ENCODE assay signal across 17 mouse cellular contexts in genomic region chr19:47445726-47446125, GRCm38 (mm10). TPM values are rescaled to one million over a fixed set of nuclear protein-coding genes. Genes with fewer than 3 reads are reported as not detected.
DNase-seq lines count a peak whose midpoint lies in the region; ATAC-seq and TF ChIP-seq lines count a peak whose summit lies in the region.
"Had no signal": no experiment of that assay in that cellular context is flagged by ENCODE, and none has a peak within 500 bp of the region (broad histone marks: within the 10 kb centered on the region; RNA-seq: fewer than 3 reads in every experiment).

No protein-coding gene starts in this region.

- TF ChIP-seq CTCF in heart, adult 2 months (IDR thresholded peaks at IDR 0.05), result no peak
- TF ChIP-seq CTCF in intestine, postnatal 0 days (IDR thresholded peaks at IDR 0.05; ENCODE audit: low read depth), result no peak

- H3K9ac ChIP-seq in heart, adult 2 months (ENCODE audit: low read depth, low read length), result no peak overlapping the region
- no peak overlapping the region for H3K9ac ChIP-seq in liver, embryonic 12.5 days
- no peak overlapping the region for H3K9ac ChIP-seq in intestine, postnatal 0 days (ENCODE audit: low read depth, low read length)
- H3K9ac ChIP-seq in stomach, embryonic 15.5 days, result no peak overlapping the region
- H3K9ac ChIP-seq: hindbrain, embryonic 12.5 days; liver, embryonic 14.5 days had no signal

- peaks cover 7% of the 10 kb centered on the region for H3K36me3 ChIP-seq in heart, adult 2 months (ENCODE audit: control insufficient read depth, insufficient read depth, low read length)
- no peaks in the 10 kb centered on the region for H3K36me3 ChIP-seq in liver, embryonic 12.5 days
- no peaks in the 10 kb centered on the region for H3K36me3 ChIP-seq in intestine, postnatal 0 days (ENCODE audit: control insufficient read depth, insufficient read depth)
- no peaks in the 10 kb centered on the region for H3K36me3 ChIP-seq in stomach, embryonic 15.5 days
- H3K36me3 ChIP-seq: forebrain, embryonic 10.5 days; hindbrain, embryonic 12.5 days had no signal

- no peak for ATAC-seq in liver, embryonic 12.5 days
- ATAC-seq in intestine, postnatal 0 days, result no peak
- ATAC-seq in stomach, embryonic 15.5 days (ENCODE audit: insufficient read depth, low FRiP score, low read depth), result no peak
- no peak for ATAC-seq in erythroblast, adult 5-6 weeks (replicated peaks; ENCODE audit: low FRiP score, poor library complexity, severe bottlenecking)

- H3K9me3 ChIP-seq in liver, embryonic 12.5 days (replicated peaks), result no peaks in the 10 kb centered on the region
- no peaks in the 10 kb centered on the region for H3K9me3 ChIP-seq in intestine, postnatal 0 days (ENCODE audit: control insufficient read depth)
- H3K9me3 ChIP-seq in stomach, embryonic 15.5 days, result no peaks in the 10 kb centered on the region
- H3K9me3 ChIP-seq: forebrain, embryonic 10.5 days; hindbrain, embryonic 12.5 days had no signal

- peak overlapping the region; percentile 60 for H3K27ac ChIP-seq in heart, adult 2 months
- H3K27ac ChIP-seq in liver, embryonic 12.5 days, result peak overlapping the region; percentile 43; the same call in 1 of the 2 replicates
- no peak overlapping the region for H3K27ac ChIP-seq in intestine, postnatal 0 days (ENCODE audit: low read depth, low read length)
- 0 out of 2 replicates have a peak overlapping the region, but pooled peaks have one; percentile 49 for H3K27ac ChIP-seq in stomach, embryonic 15.5 days
- H3K27ac ChIP-seq: hindbrain, embryonic 12.5 days; liver, embryonic 14.5 days had no signal

- 91% methylated on average over 6 of the region's 6 CpGs for WGBS in heart, adult 2 months
- 73% methylated on average over 6 of the region's 6 CpGs for WGBS in liver, embryonic 12.5 days (ENCODE audit: insufficient replicate concordance)
- WGBS in intestine, postnatal 0 days, result 78% methylated on average over 6 of the region's 6 CpGs
- 52% methylated on average over 6 of the region's 6 CpGs for WGBS in stomach, embryonic 15.5 days

- H3K4me1 ChIP-seq in heart, adult 2 months (ENCODE audit: control insufficient read depth, insufficient read depth, low read length), result peaks cover 49% of the 10 kb centered on the region
- H3K4me1 ChIP-seq in liver, embryonic 12.5 days, result peaks cover 80% of the 10 kb centered on the region
- peaks cover 26% of the 10 kb centered on the region for H3K4me1 ChIP-seq in intestine, postnatal 0 days (replicated peaks; ENCODE audit: control insufficient read depth, insufficient read depth, low read length)
- peaks cover 79% of the 10 kb centered on the region for H3K4me1 ChIP-seq in stomach, embryonic 15.5 days

- no peak overlapping the region for H3K4me2 ChIP-seq in liver, embryonic 12.5 days
- 0 out of 2 replicates have a peak overlapping the region, but pooled peaks have one; percentile 27 for H3K4me2 ChIP-seq in intestine, postnatal 0 days (replicated peaks; ENCODE audit: low read depth)
- H3K4me2 ChIP-seq in stomach, embryonic 15.5 days, result no peak overlapping the region
- H3K4me2 ChIP-seq: hindbrain, embryonic 12.5 days; midbrain, embryonic 11.5 days had no signal

- no peak for TF ChIP-seq POLR2A in heart, adult 2 months (IDR thresholded peaks at IDR 0.05; ENCODE audit: insufficient read depth, low read depth, low read length)

- TF ChIP-seq EP300 in heart, adult 2 months (IDR thresholded peaks at IDR 0.05; ENCODE audit: insufficient read depth, low read depth, low read length), result no peak

- no peak overlapping the region for H3K4me3 ChIP-seq in heart, adult 2 months
- no peak overlapping the region for H3K4me3 ChIP-seq in liver, embryonic 12.5 days
- no peak overlapping the region for H3K4me3 ChIP-seq in intestine, postnatal 0 days (ENCODE audit: low read depth, low read length)
- no peak overlapping the region for H3K4me3 ChIP-seq in stomach, embryonic 15.5 days (replicated peaks)
- H3K4me3 ChIP-seq: forebrain, embryonic 10.5 days; hindbrain, embryonic 12.5 days; myocyte had no signal

- peaks cover 8% of the 10 kb centered on the region for H3K79me2 ChIP-seq in heart, adult 2 months (replicated peaks; ENCODE audit: control insufficient read depth, insufficient read depth, low read length)

- no peaks in the 10 kb centered on the region for H3K27me3 ChIP-seq in heart, adult 2 months (ENCODE audit: control insufficient read depth, insufficient read depth, low read length)
- no peaks in the 10 kb centered on the region for H3K27me3 ChIP-seq in liver, embryonic 12.5 days (replicated peaks)
- no peaks in the 10 kb centered on the region for H3K27me3 ChIP-seq in intestine, postnatal 0 days (replicated peaks; ENCODE audit: control insufficient read depth, insufficient read depth, low read length)
- no peaks in the 10 kb centered on the region for H3K27me3 ChIP-seq in stomach, embryonic 15.5 days (replicated peaks)

- intact Hi-C loops in heart, adult 2 months (cut with DNase I), result no loop called here
- intact Hi-C loops in heart, postnatal 14 days (cut with DNase I), result no loop called here

- no peak for DNase-seq in heart, adult 2 months
- DNase-seq in heart, postnatal 14 days, result no peak
- DNase-seq in liver, result no peak
- DNase-seq in kidney, adult 8-10 months, result no peak
- DNase-seq: cerebellum, postnatal 25 days; kidney, adult 18-20 months; kidney, postnatal 4 days; thymus, postnatal 4 days had no signal

RNA-seq across cellular contexts. Expression of gene Sh3pxd2a, which starts 18.5 kb away (rescaled TPM):
- 10 to 100 TPM; 52.3 to 53.2 TPM for total RNA-seq in heart, adult 2 months (2021)
- 36.1 and 40.3 TPM in 2 replicates for polyA plus RNA-seq in heart, adult 2 months (2012; rRNA removed)
- total RNA-seq in heart, postnatal 14 days (2021), result 10 to 100 TPM; 75.2 to 75.9 TPM
- 1.1 and 1.6 TPM in 2 replicates for polyA plus RNA-seq in liver, embryonic 12.5 days (2016; fragmentation: Nextera tagmentation; extraction: Ambion mirVana)
- polyA plus RNA-seq in intestine, postnatal 0 days (2015; fragmentation: Nextera tagmentation; extraction: Ambion mirVana), result 2.2 and 2.4 TPM in 2 replicates
- polyA plus RNA-seq in stomach, embryonic 15.5 days (2015; fragmentation: Nextera tagmentation; extraction: Ambion mirVana), result 6.8 and 6.9 TPM in 2 replicates
- total RNA-seq in erythroblast, adult 5-6 weeks (2015; ENCODE audit: low replicate concordance), result 0.19 and 1.5 TPM in 2 replicates
- 1.1 and 1.4 TPM in 2 replicates for total RNA-seq in erythroblast, adult 5-6 weeks (2017; ENCODE audit: low replicate concordance)
